Mouse (Mus musculus): ENCODE measurements at regions not wholly inside any gene's neighbourhood (a gene's known extent, or its start where the extent isn't known, plus 50 kb on each side); places are given as distances from the start of the nearest gene placed in this dataset.

GRCm38 (mm10) chr7:65244936-65245335 is 88.6 kb upstream of the Fam189a1 start:
- intact Hi-C loops (cut with DNase I): no loop called here
- no peak for DNase-seq (ENCODE audit: low spot score in 2 of 2)

GRCm38 (mm10) chr7:65241208-65241607 is 84.8 kb upstream of the Fam189a1 start:
- DNase-seq (ENCODE audit: low spot score in 2 of 2): peak; percentile 41 to 44
- intact Hi-C loops (cut with DNase I): no loop called here

- DNase-seq (ENCODE audit: low spot score in 2 of 2): peak; percentile 19 to 36
- intact Hi-C loops (cut with DNase I): no loop called here
These were observed 79.3 kb upstream of the Fam189a1 start for GRCm38 (mm10) chr7:65235701-65236100.

GRCm38 (mm10) chr7:65233681-65234080 is 77.3 kb upstream of the Fam189a1 start:
- intact Hi-C loops (cut with DNase I): no loop called here
- no peak for DNase-seq (ENCODE audit: low spot score in 2 of 2)

- intact Hi-C loops (cut with DNase I): no loop called here
- DNase-seq (ENCODE audit: low spot score in 2 of 2): no peak
These were observed 72.9 kb upstream of the Fam189a1 start for GRCm38 (mm10) chr7:65229306-65229705.

- intact Hi-C loops (cut with DNase I): no loop called here
- no peak for DNase-seq (ENCODE audit: low spot score in 2 of 2)
These were observed 69.8 kb upstream of the Fam189a1 start for GRCm38 (mm10) chr7:65226218-65226617.

- intact Hi-C loops (cut with DNase I): no loop called here
- no peak for DNase-seq (ENCODE audit: low spot score in 2 of 2)
These were observed 57.0 kb upstream of the Fam189a1 start for GRCm38 (mm10) chr7:65213216-65213925.

GRCm38 (mm10) chr7:65207240-65207639 is 50.9 kb upstream of the Fam189a1 start:
- intact Hi-C loops (cut with DNase I): no loop called here

More at GRCm38 (mm10) chr7:65207240-65207639, 50.9 kb upstream of the Fam189a1 start:
- DNase-seq (ENCODE audit: low spot score in 2 of 2): no peak
